Mouse (Mus musculus): ENCODE data around the gene Snapc3.

The Snapc3 gene

GRCm38 (mm10) chr4:83417160-83417819 lies at the start of gene Snapc3:
Gene Snapc3, plus strand, starts transcription at chr4:83417724.
- peak; percentile 91 for DNase-seq (ENCODE audit: low read depth, low spot score)

- DNase-seq (ENCODE audit: low read depth, low spot score), result no peak
Measured at GRCm38 (mm10) chr4:83373381-83373780, 44.1 kb upstream of the Snapc3 start.

GRCm38 (mm10) chr4:83375650-83376049 lies 41.9 kb upstream of the Snapc3 start:
- no peak for DNase-seq (ENCODE audit: low read depth, low spot score)

- DNase-seq (ENCODE audit: low read depth, low spot score), result no peak
Measured at GRCm38 (mm10) chr4:83376461-83377015, 41.0 kb upstream of the Snapc3 start.

GRCm38 (mm10) chr4:83379036-83379435 lies 38.5 kb upstream of the Snapc3 start:
- no peak for DNase-seq (ENCODE audit: low read depth, low spot score)

GRCm38 (mm10) chr4:83379746-83380145 lies 37.8 kb upstream of the Snapc3 start:
- no peak for DNase-seq (ENCODE audit: low read depth, low spot score)

GRCm38 (mm10) chr4:83380266-83380665 lies 37.3 kb upstream of the Snapc3 start:
- DNase-seq (ENCODE audit: low read depth, low spot score), result no peak

GRCm38 (mm10) chr4:83383899-83384490 lies 33.5 kb upstream of the Snapc3 start:
- no peak for DNase-seq (ENCODE audit: low read depth, low spot score)

- DNase-seq (ENCODE audit: low read depth, low spot score), result no peak
Measured at GRCm38 (mm10) chr4:83385091-83385490, 32.4 kb upstream of the Snapc3 start.

GRCm38 (mm10) chr4:83390551-83390950 lies 27.0 kb upstream of the Snapc3 start:
- DNase-seq (ENCODE audit: low read depth, low spot score), result no peak

- DNase-seq (ENCODE audit: low read depth, low spot score), result no peak
Measured at GRCm38 (mm10) chr4:83391956-83392355, 25.6 kb upstream of the Snapc3 start.

- DNase-seq (ENCODE audit: low read depth, low spot score), result no peak
Measured at GRCm38 (mm10) chr4:83393733-83394132, 23.8 kb upstream of the Snapc3 start.

GRCm38 (mm10) chr4:83396346-83396745 lies 21.2 kb upstream of the Snapc3 start:
- no peak for DNase-seq (ENCODE audit: low read depth, low spot score)

- DNase-seq (ENCODE audit: low read depth, low spot score), result no peak
Measured at GRCm38 (mm10) chr4:83396996-83397770, 20.3 kb upstream of the Snapc3 start.

GRCm38 (mm10) chr4:83398527-83398926 lies 19.0 kb upstream of the Snapc3 start:
- DNase-seq (ENCODE audit: low read depth, low spot score), result no peak

- no peak for DNase-seq (ENCODE audit: low read depth, low spot score)
Measured at GRCm38 (mm10) chr4:83400691-83401595, 16.6 kb upstream of the Snapc3 start.

GRCm38 (mm10) chr4:83401712-83402111 lies 15.8 kb upstream of the Snapc3 start:
- DNase-seq (ENCODE audit: low read depth, low spot score), result no peak

GRCm38 (mm10) chr4:83407688-83408087 lies 9.8 kb upstream of the Snapc3 start:
- no peak for DNase-seq (ENCODE audit: low read depth, low spot score)

GRCm38 (mm10) chr4:83409867-83410505 lies 7.5 kb upstream of the Snapc3 start:
- no peak for DNase-seq (ENCODE audit: low read depth, low spot score)

- no peak for DNase-seq (ENCODE audit: low read depth, low spot score)
Measured at GRCm38 (mm10) chr4:83412060-83412459, 5.5 kb upstream of the Snapc3 start.

All from WW6 (cell line).